Mouse (Mus musculus): ENCODE data around the gene Pla2g1b.
"Not testable (repeated sequence)": the region's sequence is repeated elsewhere in the genome, so short reads cannot be mapped to it uniquely, and the experiment has no call there.

Pla2g1b gene

DNA sequence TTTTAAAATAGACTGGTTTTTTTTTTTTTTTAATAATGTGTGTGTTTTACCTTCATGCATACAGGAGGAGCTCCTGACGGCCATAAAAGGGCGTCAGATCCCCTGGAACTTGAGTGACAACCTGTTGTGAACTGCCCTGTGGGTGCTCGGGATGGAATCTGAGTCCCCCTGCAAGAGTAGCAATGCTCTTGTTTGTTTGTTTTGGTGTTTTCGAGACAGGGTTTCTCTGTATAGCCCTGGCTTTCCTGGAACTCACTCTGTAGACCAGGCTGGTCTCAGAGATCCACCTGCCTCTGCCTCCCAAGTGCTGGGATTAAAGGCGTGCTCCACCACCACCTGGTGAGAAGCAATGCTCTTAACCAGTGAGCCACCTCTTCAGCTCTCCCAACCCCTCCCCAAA is 18.9 kb downstream of the Pla2g1b start:
- DNase-seq (ENCODE audit: low spot score) = no peak

DNA sequence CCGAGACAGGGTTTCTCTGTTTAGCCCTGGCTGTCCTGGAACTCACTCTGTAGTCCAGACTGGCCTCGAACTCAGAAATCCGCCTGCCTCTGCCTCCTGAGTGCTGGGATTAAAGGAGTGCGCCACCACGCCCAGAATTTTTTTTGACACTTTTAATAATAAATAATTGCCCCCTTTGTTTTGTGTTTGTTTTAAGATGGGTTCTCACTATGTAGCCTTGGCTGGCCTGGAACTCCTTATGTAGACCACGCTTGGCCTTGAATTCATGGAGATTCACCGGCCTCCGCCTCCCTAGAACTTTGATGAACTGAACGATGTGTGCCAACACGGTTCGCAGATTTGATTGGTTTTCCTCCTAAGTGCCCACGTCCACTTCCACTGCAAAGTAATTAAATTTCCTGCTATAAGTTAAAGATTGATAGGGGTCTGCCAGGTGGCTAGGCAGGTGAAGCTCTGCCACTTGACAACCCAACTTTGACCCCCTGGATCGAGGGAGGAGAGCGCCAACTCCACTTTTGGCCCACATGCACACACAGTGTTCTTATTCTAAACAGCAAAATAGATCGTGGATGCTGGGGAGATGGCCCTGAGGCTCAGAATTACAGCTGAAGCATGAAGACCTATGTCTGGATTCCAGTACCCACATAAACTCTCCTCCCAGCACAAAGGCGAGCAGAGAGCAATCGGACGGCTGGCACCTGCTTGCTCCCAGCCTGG is 19.6 kb downstream of the Pla2g1b start:
- no peak for DNase-seq (ENCODE audit: low spot score)

DNA sequence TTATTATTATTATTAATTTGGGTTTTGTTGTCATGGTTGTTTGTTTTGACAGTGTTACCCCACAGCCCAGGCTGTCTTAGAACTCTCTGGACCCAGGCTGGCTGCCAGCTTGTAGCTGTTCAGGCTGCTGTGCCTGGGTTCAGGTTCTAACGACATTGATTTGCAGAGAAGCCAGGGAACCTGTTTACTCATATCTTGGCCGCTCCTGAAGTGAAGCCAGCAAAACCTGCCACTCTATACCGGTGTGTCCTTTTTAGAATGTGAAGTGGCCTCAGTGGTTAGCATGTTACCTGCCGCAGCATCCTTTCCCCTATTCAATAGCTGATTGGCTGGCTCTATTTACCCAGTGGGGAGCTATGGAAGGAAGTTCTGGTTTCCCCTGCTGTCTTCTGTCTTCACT is 20.7 kb downstream of the Pla2g1b start:
- DNase-seq (ENCODE audit: low spot score) = no peak

DNA sequence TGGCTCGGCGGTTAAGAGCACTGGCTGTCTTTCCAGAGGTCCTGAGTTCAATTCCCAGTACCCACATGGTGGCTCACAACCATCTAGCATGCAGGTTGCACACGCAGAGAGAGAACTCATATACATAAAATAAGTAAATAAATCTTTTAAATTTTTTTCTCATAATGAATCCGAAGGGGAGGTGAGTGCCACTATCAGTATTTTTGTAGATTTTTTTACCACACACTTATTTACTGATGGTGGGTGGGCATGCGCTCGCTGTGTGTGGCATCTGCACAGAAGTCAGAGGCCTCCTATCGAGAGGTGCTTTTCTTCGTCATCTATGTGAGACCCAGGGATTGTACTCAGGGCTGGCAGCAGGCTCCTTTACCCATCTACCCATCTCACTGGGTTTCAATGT is 21.3 kb downstream of the Pla2g1b start:
- no peak for DNase-seq (ENCODE audit: low spot score)

DNA sequence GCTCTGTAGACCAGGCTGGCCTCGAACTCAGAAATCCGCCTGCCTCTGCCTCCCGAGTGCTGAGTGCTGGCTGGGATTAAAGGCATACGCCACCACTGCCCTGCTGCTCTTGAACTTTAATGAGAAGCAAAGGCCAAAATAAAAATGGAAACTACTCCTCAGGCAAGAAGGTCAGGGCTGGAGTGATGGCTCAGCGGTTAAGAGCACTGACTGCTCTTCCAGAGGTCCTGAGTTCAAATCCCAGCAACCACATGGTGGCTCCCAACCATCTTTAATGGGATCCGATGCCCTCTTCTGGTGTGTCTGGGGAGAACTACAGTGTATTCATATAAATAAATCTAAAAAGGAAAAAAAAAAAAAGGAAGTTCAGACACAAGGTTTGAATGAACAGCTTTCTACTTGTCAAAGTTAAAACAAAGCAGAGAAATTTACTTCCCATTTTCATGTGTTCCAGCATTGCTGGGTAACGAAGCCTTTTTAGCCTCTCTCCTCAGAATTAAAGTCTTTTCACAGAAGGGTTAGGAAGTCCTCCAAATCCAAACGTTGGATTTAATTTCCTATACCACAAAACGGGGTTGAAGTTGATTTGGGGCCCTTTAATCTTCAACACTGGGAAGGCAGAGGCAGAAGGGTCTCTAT is 22.0 kb downstream of the Pla2g1b start:
- DNase-seq (ENCODE audit: low spot score) = no peak

DNA sequence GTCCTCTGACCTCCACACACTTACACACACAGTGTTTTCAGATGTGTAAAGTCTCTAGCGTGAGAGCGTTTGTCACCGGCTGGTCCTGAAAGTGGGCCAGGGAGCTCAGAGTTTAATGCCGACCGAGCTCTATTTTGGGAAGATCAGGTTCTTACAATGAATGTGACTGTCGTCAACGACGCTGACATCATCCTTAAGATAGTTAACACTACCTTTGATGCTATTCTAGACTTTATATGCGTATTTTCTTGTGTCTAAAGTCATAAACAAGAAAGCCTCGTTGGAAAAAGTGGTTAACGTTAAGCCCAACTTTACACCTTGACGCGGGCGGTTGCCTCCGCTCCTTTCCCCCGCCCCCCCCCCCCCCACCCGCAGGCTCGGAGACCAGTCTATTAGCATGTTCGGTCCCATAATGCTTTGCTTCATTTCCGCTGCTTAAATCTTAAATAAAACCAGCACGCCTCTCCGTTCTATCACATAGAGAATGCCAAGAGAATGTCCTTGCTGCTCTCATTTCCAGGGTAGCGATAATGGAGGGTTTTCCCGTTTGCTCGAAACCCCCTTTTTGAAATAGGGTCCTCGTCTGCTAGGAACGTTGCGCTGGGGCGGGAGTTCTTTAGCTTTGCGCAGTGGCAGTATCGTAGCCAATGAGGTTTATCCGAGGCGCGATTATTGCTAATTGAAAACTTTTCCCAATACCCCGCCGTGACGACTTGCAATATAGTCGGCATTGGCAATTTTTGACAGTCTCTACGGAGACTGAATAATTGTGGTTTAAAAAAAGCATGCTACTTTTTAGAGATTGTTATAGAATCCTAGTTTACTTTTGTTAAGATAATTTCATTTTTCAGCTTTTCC is 23.0 kb downstream of the Pla2g1b start:
- DNase-seq (ENCODE audit: low spot score) = peak; percentile 81

DNA sequence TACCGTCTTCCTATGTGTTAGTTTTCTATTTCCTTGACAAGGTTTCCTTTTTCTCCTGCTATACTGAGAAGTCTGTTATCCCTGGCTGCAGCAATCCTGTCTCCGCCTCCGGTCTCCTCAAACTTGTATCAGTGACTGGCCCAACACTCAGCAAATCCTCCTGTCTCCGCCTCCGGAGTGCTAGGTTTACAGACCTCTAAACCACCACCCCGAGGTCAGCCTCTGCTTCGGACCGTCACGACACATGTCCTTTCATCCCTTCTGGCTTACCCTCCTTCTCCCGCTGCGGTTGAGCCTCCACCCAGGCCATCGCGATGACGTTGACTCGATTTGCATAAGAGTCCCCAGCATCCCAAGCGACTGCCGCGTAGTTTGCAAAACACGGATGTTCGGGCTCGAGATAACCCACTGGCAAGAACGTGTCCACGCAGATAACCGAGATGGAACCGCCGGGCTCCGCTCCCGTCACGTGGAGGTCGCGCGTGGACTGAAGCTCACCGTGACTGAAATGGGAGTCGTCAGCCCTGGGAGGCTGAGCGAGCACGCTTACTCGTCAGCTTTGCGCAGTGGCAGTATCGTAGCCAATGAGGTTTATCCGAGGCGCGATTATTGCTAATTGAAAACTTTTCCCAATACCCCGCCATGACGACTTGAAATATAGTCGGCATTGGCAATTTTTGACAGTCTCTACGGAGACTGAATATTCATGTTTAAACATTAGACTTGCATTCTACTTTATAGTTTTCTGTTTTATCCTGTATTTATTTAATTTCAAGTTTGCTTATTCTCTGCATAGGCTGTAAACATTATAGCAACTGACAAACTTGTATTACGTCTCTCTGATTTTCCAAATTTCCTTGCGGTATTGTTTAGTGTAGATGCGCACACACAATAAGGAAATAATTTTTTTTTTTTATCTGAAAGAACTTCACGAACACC is 23.9 kb downstream of the Pla2g1b start:
- DNase-seq (ENCODE audit: low spot score) = peak; percentile 87

DNA sequence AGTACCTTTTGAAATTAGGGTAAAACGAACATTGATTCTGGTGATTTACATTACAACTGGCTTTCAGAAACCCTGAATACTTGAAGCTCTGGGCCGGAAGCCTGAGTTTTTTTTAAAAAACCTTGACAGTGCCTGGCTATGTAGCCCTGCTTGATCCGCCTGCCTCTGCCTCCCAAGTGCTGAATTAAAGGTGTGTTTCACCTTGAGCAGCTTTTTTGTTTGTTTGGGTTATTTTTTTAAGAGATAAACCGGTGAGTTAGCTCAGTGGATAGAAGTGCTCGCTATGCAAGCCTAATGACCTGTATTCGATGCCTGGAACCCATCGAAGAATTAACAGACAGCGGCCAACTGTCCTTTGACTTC is 24.6 kb downstream of the Pla2g1b start:
- DNase-seq (ENCODE audit: low spot score) = no peak

DNA sequence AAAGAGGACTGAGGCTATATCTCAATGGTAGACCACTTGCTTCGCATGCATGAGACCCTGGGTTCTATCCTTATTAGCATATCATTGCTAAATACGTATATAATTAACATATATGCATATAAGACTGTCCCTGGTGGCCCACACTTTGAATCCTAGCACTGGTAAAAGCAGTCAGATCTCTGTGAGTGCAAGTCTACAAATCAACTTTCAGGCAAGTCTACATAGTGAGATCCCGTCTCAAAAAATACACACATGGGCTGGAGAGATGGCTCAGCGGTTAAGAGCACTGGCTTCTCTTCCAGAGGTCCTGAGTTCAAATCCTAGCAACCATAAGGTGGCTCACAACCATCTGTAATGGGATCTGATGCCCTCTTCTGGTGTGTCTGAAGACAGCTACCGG is 25.0 kb downstream of the Pla2g1b start:
- DNase-seq (ENCODE audit: low spot score) = no peak

DNA sequence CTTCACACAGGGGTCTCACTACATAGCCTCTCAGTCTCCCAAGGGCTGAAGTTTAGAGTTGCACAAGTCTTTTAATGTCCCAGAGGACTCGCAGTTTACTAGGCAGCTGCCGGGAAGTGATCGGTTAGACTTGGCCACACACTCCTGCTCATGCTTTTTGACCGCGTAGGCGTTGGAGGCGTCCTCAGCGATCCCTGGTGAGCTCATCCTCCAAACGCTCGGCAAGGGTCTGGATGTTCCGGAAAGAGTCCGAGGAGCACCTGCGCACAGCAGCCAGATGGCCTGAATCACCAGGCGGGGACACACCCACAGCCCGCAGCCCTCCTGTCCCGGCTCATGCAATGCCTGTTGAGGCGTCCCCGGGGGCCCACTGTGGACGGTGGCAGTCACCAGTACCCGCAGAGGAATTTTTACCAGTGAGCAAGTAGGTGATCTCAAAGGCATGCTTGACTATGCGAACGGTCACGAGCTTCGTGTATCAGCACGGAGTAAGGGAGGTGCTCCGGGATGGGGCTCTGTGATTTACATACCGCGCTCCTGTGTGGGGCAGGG is 25.8 kb downstream of the Pla2g1b start:
- peak; percentile 80 for DNase-seq (ENCODE audit: low spot score)

DNA sequence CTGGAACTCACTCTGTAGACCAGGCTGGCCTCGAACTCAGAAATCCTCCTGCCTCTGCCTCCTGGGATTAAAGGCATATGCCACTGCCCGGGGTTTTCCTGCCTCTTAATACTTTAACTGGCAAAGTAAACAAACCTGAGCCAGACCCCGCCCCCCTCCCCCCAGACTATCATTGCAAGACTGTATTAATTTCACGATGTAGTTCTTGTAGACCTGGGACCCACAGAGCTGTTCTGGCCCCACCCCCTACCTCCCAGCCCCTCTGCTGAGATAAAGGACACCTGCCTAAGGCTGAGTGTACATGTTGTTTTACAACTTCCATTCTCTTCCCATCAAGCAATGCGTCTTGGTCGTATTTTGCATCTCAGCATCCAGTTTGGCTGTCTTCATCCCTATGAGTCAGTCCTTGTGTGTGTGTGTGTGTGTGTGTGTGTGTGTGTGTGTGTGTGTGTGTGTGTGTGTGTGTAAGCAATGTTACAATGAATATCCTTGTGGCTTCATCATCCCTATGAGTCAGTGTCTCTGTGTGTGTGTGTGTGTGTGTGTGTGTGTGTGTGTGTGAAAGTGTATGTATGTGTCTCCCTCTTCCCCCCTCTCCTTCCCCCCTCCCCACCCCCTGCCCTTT is 26.8 kb downstream of the Pla2g1b start:
- no peak for DNase-seq (ENCODE audit: low spot score)

DNA sequence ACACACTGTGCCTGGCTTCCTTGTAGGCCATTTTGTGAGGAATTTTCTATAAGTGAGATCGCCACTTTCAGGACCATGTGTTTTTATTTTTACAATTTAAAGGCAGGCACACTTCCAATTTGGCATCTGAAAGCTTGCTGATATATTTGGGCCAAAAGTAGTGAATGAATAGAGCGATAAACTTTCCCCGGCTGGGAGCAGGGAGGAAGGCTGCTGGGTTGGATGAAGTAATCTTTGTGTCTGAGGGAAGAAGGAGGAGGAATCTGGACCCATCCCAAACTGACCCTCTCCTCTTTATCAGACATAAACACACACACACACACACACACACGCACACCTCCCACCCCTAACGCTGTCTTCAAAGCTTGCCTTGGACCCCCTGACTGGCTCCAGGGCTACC is 27.4 kb downstream of the Pla2g1b start:
- DNase-seq (ENCODE audit: low spot score) = peak; percentile 2

DNA sequence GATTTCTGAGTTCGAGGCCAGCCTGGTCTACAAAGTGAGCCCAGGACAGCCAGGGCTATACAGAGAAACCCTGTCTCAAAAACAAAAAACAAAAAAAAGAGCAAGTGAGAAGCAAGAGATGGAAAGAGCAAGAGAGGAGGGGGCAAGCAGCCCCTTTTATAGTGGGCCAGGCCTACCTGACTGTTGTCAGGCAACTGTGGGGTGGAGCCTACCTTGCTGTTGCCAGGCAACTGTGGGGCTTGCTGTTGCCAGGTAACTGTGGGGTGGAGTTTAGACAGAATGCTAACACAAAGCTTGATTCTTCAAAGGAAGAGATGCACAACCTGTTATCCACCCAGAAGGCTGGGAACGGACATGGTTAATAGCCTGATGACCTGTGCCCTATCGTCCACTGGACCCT is 29.6 kb downstream of the Pla2g1b start:
- not testable (repeated sequence) for DNase-seq (ENCODE audit: low spot score)

DNA sequence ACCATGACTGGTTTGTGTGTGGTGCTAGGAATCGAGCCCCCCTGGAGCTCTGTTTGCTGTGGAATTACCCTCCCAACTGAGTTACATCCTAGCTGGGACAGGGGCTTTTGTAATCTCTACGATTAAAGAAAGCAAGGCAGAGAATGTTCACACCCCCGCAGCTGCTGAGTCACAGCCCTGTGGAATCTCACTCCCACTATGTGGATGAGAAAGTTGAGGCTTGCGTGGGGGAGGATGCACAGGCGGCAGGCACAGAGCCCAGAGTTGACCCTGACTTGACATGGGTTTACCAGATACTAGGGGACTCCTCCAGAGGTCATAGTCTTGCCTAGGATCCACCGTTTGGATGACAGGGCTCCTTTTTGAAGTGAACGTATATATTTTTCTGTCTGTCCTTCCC is 31.0 kb downstream of the Pla2g1b start:
- DNase-seq (ENCODE audit: low spot score) = no peak

DNA sequence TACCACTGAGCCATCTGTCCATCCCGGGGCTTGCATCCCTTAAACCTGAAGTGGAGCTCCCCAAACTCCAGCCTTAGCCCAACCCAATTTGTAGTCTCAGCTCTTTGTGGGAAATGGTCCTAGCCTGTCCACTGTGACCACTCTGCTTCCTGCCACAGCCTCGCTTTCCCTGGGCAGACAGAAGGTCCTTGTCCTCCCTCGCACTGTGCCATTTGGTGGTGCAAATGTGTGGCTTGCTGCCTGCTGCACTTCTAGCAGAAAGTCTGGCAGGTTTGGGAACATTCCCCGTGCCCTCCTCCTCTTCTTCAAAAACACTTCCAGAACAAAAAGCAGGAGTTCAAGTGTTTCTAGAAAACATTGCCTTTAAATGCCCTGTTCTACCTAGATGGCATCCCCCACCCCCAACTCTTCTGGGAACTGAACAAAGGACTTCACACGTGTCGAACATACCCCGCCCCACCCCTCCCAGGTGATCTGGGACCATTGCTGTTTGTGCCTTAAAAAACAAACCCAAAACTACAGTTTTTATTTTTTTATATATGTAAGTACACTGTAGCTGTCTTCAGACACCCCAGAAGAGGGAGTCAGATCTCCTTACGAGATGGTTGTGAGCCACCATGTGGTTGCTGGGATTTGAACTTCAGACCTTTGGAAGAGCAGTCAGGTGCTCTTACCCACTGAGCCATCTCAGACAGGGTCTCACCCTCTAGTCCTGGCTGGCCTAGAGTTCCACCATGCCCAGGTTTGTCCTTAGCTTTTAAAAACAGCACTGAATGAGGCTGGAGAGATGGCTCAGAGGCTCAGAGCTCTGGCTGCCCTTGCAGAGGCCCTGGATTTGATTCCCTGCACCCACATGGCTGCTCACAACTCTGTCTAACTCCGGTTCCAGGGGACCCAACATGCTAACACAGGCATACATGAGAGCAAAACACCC is 32.5 kb downstream of the Pla2g1b start:
- no peak for DNase-seq (ENCODE audit: low spot score)

DNA sequence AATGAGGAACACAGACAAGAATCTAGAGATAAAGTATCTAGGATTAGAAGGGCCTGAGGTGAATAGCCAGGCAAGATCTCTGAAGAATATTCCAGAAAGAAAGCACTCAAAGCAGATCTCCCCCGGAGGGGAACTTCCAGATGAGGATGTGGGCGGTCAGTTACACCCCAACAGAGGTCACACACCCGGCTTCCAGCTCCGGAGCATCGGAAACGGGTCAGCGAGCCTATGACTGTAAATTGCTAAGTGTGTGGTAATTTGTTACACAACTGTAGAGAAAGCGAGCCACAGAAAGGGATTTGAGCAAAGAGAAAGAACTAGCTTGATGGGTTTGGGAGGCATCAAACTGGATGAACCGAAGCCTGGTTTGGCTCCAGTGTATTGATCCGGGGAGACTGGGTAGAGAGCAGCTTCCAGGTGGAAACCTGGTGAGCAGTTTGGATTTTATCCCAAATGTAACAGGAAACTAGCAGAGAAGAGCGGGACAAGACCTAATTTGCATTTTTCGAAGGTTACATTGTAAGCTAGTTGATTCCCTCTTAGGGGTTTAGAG is 34.4 kb downstream of the Pla2g1b start:
- DNase-seq (ENCODE audit: low spot score) = no peak

DNA sequence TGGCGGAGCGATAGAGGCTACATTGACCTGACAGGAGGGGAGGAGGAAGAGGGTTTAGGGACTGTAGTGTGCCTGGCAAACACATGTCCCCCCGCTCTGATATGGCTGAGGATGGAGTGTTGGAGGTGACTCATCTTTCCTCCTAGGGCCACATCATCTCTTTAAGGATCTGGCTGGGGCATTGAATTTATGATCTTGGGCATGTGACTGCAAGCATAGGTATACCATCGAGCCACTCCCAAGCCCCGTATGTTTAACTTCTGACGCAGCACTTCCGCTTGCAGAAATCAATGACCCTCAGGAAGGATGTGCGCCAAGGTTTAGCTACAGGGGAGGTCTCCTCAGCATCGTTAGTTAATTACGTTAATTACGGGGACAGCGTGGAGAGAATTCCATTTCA is 37.0 kb downstream of the Pla2g1b start:
- DNase-seq (ENCODE audit: low spot score) = peak; percentile 64

DNA sequence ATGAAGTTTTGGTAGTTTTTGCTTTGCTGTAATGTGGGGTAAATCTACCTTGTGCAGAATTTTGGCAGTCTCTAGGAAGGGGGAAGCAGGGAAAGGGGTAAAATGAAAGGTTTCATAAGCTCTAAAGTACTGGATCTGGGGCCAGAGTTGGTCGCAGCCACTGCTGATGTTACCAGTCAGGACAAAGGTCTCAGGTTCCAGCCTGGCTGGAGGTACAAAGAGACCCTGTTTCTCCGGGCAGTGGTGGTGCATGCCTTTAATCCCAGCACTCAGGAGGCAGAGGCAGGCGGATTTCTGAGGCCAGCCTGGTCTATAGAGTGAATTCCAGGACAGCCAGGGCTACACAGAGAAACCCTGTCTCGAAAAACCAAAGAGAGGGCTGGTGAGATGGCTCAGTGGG is 39.6 kb downstream of the Pla2g1b start:
- not testable (repeated sequence) for DNase-seq (ENCODE audit: low spot score)

DNA sequence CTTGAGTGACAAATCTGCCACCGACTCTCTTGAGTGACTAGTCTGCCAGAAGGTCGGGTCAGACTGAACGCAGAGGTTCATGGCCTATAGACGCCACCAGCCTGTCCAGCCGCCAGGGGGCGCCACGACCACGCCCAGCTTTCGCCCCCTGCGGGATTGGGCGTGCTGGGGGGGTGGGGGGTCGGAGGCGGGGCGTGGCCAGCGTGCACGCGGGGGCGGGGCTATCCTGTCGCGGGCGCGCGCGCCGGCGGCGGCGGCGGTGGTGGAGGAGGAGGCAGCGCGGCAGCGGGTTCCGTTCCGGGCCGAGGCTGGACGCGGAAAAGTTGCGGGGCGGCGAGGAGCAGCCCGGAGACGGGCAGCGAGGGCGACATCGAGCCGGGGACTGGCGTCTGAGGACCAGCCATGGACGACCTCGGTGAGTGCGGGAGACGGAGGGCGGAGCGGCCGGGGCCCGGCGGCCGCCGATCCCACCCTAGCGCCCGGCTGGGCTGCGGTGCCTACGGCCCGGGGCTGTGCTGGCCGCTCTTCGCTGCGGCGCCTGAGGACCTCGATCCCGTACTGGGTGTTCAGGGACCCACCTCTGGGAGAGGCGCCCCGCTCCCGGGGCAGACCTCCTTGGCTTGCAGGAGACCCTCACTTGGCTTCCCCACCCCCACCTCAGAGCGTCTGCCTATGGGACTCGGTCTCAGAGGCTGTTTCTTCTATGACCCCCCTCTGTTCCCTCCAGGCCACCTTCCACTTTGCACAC is 40.6 kb downstream of the Pla2g1b start, which contains the start of gene Pxn:
Pxn (plus strand) TSS at position 223 of the 748 bp plus-strand sequence.
- DNase-seq (ENCODE audit: low spot score) = peak; percentile 92

Measured in urinary bladder, postnatal 14 days (tissue).